Mouse (Mus musculus) natural killer cell, adult 2 months (primary cell): ENCODE data around the gene Tc2n.
"Not testable (repeated sequence)": the region's sequence is repeated elsewhere in the genome, so short reads cannot be mapped to it uniquely, and the experiment has no call there.

Source experiments
- DNase-seq, 2 experiments: peaks; one replicate each; pipeline ENCODE4 v3.0.0; 2022; ENCODE audit warnings: low spot score in 2 of 2

Tc2n gene

DNA sequence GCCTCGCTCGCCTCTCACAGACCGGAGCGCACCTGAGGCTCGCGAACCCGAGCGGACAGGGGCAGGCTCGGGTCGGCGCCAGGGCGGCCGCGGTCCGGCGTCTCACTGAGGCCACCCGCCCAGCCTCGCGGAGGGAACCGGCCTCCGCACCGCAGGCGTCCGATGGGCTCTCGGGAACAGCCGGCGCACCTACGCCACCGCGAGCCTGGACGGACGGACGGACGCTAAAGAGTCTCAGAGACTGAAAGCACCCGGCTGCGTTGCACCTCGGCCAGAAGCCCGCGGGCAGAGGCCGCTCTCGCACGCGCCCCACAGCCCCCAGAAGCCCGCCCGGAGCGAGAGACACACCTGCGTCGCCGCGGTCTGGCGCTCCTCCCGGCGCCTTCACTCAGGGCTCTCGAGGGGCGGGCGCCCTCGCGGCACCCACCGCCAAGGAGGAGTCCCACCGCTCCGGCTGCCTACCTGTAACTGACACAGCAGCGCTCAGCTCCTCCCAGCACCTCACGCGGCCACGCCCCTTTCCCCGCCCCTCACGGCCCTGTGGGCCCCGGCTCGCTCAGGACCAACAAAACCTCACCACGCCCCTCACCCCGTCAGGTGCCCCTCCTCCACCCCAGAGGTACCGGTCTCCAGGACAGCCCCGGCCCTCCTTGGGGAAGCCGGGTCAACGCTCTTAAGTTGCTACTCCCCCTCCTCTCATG, at the start of gene Tc2n:
Gene Tc2n (minus strand): TSS at position 470 of the 701 bp plus-strand sequence.
- DNase-seq, result peak; percentile 24 to 36

DNA sequence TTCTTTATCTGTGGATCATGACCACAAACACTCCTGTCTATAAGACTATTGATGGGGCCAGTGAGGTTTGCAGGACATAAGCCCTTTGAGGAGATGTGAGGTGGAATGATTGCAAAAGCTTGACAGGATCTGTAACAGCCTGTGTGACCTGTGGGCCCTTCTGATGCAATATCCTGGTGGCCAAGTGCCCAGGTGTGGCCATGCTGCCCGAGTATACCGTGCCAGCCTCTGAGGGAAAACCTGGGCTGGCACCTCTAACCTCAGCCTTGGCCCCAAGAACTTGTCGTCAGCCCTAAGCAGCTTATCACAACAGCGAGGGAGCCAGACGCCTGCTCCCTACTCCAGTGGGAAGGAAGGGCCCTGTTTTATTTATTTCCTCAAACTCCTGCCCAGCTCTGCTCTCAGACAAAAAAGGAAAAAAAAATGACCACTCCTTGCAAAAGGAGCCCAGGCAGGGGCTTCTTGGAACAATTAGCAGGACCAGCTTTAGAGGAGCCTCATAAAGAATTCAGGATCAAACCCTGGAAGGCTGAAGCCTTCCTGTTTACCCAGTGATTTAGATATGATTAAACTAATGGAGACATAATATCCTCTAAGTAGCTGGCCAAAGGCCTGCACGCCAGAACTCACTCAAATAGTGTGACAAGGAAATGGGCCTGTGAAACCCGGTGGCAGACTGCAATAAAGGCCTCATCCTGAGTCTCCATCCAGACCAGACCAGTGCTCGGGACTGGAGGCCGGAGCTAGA, 49.2 kb upstream of the Tc2n start:
- DNase-seq, result no peak

- DNase-seq, result no peak
Observed at GRCm38 (mm10) chr12:101766228-101766852, 48.0 kb upstream of the Tc2n start.

GRCm38 (mm10) chr12:101764870-101765269, 46.5 kb upstream of the Tc2n start:
- DNase-seq, result no peak

DNA sequence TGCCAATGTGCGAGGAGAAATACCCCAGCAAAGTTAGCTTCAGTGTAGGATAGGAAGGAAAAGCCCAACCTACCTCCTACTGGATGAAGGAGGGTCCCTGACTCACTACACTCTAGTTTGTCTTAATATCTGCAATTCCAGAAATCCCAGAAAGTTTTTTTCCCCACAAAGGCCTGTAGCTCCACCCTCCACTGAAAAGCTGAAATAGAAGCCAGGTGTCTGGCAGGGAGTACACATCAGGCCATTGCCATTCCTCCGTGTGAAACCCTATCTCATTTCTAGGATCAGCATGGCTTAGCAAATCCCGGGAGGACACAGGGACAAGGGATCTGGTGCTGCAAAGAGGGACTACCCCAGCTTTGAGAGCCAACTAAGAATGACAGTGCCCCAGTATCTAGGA, 44.7 kb upstream of the Tc2n start:
- DNase-seq, result no peak

DNA sequence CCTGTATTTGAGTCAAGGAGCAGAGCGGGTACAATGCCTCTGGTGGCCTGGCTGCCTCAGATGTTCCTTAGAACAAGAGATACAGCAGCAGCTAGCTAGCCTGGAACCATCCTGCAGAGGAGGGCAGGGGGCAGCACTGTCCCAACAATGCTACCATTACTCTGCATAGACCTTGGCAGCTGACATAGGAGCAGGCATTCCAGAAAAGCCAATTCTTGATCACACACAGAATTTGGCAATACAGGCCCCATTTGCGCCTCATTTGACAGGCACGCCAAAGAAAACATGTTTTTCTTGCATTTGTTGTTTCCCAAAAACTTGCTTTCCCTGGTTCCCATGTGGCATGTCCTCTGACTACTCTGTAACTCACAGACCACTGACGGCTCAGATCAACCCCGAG, 43.7 kb upstream of the Tc2n start:
- DNase-seq, result no peak

- DNase-seq, result no peak
Observed at GRCm38 (mm10) chr12:101759440-101760045, 41.2 kb upstream of the Tc2n start.

DNA sequence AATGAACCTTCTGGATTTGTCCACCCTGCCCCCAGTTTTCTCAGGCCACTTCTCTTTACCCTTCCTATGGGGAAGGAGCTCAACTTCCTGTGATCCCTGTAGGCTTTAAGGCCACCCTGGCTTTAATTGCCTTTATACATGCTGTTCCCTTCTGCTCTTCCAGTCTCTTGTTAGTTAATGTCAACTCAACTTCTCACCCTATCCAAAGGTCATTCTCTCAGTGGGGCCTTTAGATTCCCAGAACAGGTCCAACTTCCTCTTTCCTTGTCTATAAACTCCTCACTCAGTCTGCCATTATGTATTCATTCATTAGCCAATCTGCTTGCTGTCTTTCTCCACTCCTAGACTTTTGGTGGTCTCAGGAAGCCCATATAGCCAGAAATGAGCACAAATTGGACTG, 40.4 kb upstream of the Tc2n start:
- no peak for DNase-seq

GRCm38 (mm10) chr12:101742375-101742774, 24.1 kb upstream of the Tc2n start:
- no peak for DNase-seq

DNA sequence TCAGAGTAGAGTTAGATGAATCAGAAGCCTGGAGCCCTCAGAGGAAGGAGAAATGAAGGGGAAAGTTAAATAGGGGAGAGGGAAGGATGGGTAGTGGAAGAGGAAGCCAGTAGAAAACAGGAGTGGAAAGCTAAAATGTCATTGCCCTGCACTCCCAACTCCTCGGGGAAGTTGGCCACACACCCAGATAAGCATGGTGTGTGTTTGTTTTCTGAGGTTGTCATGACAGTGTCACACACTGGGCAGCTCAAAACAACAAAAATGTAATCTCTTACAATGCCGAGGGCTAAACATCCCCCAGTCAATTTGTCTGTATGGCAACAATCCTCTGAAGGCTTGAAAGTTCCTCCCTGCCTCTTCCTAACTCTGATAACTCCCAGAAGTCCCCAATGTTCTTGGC, 22.2 kb upstream of the Tc2n start:
- DNase-seq, result no peak

- no peak for DNase-seq
Observed at GRCm38 (mm10) chr12:101740045-101740444, 21.7 kb upstream of the Tc2n start.

DNA sequence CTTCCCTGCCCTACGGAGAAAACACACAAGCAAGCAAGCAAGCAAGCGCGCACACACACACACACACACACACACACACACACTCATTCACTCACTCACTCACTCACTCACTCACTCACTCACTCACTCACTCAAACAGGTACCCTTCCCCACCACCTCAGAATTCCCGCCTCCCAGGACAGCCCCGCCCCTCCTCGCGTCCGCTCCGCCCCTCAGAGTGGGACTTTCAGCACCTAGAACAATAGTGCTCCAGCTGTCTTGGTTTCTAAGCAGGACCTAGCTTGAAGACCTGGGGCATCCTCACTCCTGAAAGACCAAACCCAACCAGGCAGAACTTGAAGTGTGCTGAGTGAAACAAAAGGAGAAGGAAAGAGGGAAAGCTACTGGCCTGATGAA, 430 bp upstream of the Tc2n start:
- no peak for DNase-seq

GRCm38 (mm10) chr12:101699176-101699575, 19.1 kb downstream of the Tc2n start:
- DNase-seq, result no peak

DNA sequence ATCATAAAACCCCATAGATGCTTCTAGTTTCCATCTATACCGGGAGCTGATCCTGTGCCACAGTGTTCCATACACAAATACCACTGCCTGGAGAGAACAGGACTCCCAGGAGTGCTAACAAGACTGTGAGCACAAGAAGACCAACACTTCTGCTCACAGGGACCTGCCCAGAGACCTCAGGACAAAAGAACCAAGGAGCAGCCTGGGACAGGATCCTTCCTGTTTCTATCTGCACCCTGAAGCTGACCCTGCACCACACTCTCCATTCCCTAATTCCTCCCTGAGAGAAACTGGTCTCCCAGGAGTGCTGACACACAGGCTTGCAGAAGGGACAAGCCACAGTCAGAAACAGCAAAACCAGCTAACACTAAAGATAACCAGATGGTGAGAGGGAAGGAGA, 21.8 kb downstream of the Tc2n start:
- no peak for DNase-seq

- DNase-seq, result no peak
Observed at GRCm38 (mm10) chr12:101680538-101680937, 37.8 kb downstream of the Tc2n start.

- no peak for DNase-seq
Observed at GRCm38 (mm10) chr12:101667502-101667901, 50.8 kb downstream of the Tc2n start.

DNA sequence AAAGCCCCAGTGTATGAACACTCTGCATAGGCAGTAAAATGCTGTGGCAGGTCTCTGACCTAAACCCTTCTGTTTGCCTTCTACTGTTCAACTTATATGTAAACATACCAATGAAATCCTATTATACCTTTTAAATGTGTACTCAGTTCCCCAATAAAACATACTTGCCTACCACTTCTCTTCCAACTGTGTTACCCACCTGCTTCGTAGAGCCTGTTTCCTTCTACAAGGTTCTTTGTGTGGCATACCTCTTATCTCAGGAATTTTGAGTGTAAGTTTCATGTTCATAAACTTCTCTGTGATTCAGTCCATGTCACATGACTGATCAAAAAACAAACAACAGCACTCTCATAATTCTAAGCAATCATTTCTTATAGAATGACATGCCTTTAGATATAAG, 85.2 kb downstream of the Tc2n start:
- no peak for DNase-seq

DNA sequence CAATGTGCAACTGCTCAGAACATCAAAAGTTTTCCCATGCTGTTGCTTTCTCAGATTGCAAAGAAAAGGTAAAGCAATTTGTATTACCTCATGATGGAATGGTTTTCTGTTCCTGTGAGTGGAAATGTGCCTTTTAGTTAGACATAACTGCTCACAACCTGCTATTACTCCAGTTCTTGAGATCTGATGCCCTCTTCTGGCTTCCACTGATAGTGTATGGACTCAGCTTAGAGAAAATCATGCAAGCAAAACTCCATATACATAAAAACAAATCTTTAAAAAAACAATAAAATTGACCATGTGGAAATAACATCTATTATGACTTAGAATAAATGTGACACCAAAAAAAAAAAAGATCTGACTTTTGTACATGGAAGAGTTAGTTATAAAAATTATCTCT, 111.7 kb downstream of the Tc2n start:
- DNase-seq, result not testable (repeated sequence)
